Mouse (Mus musculus) ovary, postnatal 10 days (tissue): ENCODE results near the gene Cspg5.

ENCODE experiments used
- DNase-seq: peaks from one replicate; pipeline ENCODE4 v3.0.0; 2022; ENCODE audit warnings: low spot score

Cspg5 gene

GRCm38 (mm10) chr9:110255407-110256019, 11.9 kb downstream of the Cspg5 start:
- no peak for DNase-seq

DNA sequence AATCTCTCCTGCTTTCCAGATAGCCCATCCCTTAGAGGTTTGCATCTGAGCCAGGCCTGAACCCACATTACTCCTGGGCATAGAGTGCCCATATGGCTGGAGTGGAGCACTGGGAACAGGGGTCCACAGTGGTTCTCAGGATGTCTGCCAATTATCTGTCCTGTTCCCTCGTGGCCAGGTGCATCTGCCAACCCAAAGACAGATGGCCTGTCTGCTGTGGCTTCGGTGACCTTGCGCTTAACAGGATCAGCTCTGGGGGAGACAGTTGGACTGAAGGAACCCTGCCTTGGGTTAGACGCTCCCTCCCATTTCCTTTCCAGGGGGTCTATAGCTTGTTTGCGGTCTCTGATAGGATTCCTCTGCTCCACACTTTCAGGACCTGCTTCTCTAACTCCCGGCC, 15.1 kb downstream of the Cspg5 start:
- no peak for DNase-seq

- no peak for DNase-seq
Observed at GRCm38 (mm10) chr9:110259118-110259517, 15.5 kb downstream of the Cspg5 start.

DNA sequence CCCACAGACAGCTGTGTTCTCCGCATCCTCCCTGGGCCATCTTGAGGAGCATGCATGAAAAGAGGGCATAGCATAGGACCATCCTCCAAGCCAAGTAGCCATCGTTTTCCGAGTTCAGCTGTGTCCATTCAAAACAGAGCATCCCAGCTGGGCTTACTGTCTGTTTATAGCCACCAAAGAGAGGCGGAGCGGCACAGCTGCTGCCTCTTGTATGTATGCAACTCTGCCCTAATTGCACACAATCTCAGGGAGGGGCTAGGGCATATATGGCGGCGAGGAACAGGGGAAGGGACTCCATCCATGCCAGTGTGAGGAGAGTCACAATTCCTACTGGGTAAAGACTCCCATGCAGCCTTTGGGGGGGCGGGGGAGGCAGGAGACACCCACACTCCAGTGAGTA, 19.6 kb downstream of the Cspg5 start:
- DNase-seq, result no peak

GRCm38 (mm10) chr9:110264991-110265390, 21.4 kb downstream of the Cspg5 start:
- no peak for DNase-seq

DNA sequence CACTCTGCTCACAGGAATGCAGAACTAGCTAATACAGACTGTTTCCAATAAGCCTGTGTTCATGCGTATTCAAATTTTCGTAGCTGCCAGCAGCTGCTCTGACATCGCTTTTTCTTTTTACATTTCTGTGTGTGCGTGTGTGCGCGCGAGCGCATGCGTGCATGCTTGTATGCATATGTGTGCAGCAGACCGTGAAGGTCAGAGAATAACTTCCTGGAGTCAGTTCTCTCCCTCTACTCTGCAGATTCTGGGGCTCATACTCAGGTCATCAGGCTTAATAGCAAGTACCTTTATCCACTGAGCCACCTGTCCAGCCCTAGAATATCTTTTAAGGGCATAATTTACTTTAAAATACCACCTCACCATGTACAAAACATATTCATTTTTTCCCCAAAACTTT, 24.8 kb downstream of the Cspg5 start:
- no peak for DNase-seq

DNA sequence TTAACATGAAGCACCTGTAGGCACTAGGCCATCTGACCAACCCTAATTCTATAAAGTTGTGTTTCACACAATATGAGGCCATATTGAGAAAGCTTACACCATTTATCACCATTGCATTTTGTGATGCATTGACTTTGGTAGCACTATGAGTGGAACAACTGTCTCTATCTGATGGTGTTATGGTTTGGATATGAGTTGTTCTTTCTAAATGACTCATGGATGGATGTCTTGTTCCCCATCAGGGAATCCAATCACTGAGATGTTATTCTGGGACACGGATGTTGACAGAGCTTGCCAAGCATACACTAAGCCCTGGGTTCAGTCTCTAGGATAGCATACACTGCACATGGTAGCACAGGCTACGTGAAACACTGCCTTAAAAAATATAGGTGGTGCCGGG, 28.7 kb downstream of the Cspg5 start:
- DNase-seq, result no peak

DNA sequence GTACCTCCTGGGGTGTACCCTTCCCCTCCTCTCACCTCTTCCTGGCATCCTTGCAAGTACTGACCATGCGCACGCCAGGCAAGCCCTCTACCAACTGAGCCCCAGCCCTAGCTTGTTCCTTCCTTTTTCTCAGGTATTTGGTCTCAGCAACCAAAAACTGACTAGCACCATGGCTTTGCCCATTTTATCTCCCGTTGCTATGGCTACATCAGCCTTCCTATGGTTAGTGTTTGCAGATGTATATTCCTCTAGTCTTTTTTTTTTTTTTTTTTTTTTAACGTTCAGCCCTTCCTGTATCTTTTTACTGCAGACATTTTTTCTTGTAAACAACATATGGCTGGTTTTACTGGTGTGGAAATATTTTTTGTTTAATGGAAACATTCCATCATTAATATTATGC, 29.9 kb downstream of the Cspg5 start:
- DNase-seq, result no peak

GRCm38 (mm10) chr9:110275882-110276281, 32.3 kb downstream of the Cspg5 start:
- no peak for DNase-seq

- DNase-seq, result no peak
Observed at GRCm38 (mm10) chr9:110277431-110277881, 33.9 kb downstream of the Cspg5 start.

- no peak for DNase-seq
Observed at GRCm38 (mm10) chr9:110284075-110284697, 40.6 kb downstream of the Cspg5 start.

DNA sequence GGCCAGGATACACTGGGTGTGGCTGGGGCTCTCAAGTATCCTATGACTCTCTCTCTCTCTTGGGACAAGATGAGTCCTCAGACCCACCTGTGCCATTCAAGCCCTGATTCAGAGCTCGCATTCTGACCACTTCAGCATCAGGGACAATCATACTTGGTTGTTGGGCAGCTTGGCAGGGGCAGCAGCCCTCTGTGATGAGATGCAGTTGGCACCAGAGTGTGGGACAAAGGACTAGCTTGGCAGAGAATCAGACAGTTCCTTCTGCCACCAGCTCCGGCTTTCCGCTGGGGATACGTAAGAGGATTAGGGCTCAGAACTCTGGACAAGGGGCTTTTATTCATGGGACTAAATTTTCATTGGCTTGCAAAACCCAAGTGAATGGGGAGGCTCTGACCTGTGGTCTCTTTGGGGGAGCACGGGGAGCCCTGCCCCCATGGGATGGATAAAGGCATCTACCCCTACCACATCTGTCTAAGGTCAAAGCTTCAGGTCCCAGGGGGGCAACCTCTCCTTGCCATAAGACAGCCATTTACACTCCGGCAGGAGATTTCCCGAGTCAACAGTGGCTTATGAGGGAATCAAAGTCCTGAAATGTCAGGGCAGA, 43.8 kb downstream of the Cspg5 start:
- no peak for DNase-seq

DNA sequence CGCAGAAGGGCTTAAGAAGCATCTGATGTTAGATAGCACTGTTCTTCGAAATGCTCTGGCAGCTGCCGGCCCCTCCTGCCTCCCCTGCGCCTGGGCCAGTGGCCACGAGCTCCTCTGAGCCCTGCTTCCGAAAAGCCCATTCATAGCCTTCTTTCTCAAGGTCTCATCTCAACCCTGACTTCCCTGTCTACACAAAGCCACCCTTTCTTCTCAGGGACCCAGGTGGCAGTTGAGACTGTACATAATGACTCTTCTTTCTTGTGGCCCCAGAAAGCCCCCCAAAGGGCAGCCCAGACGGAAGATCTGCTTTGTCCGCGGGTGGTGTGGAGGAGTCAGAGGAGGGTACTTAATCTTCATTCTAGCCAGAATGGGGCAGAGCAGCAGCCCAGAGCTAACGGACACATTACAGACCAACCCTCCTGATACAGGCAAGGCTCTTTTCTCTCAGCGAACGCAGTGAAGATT, 49.7 kb downstream of the Cspg5 start:
- DNase-seq, result no peak

GRCm38 (mm10) chr9:110293873-110294415, 50.4 kb downstream of the Cspg5 start:
- DNase-seq, result no peak

DNA sequence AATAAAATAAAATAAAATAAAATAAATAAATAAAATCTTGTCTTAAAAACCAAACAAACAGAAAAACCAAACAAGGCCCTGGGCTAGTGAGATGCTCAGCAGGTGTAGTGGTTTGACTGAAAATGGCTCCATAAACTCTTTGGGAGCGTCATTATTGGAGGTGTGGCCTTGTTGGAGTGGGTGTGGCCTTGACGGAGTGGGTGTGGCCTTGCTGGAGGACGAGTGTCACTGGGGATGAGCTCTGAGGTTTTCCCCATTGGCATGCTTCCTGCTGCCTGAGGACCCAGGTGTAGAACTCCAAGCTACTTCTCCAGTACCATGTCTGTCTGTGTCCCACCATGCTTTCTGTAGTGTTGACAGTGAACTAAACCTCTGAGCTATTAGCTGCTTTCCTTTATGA, 51.2 kb downstream of the Cspg5 start:
- DNase-seq, result no peak

DNA sequence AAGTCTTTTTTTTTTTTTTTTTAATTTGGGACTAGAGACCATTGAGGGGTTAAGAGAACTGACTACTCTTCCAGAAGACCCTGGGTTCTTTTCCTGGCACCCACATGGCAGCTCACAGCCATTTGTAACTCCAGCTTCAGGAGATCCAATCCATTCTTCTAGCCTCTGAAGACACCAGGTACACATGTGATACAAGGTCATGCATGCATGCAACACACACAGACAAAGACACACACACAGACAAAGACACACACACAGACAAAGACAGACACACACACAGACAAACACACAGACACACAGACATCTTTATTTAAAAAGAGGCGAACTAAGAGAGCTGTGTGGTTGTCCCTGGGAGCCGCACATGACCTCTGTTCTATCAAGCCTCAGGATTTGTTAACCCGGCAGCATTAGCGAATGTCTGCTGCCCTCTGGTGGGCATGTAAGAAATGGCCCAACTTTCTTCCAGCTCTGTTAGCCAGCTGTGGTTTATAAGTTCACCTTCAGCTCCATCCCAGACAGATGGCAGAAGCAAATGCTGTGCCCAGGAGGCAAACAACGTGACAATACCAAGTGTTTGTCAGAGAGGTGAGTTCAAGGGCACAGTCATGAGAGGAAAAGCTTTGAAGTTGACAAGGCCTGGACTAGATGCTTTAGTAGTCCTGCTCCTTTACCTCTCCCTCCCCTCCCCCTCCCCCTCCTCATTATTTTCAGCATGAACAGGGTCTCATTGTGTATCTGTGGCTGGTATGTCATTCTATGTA, 53.5 kb downstream of the Cspg5 start:
- peak; percentile 58 for DNase-seq

GRCm38 (mm10) chr9:110304516-110304915, 60.9 kb downstream of the Cspg5 start:
- no peak for DNase-seq

DNA sequence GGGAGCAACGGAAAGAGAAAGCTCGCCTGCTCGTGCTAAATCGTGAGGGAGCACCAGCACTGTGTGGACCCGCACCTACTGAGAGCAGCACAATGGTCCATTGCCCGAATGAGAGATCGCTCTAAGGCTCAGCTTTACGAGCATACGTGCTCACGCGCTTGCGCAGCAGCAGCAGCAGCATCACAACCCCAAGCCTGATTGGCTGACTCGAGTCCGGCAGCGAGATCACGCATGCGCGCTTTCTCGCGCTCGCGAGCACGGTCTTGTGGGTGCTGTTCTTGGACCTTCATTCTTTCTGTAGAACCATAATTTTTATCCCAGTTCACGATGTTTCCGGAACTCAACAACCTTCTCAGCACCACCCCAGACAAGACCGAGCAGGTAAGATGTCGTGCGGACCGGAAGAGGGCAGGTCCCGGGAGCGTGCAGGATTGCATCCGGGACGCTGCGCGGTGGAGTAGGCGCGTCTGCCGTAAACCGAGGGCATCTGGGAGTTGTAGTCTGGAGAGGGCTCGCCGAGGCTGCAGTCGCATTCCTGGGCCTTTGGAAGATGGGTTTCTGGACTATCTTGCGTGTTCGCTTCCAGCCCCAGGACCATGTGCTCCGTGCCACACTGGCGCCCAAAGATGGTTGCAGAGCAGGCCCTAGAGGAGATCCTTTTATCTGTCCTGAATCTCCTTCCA, 61.5 kb downstream of the Cspg5 start, which contains the start of gene Elp6:
Elp6 (plus strand) TSS at position 205 of the 683 bp plus-strand sequence.
- DNase-seq, result peak; percentile 83

GRCm38 (mm10) chr9:110306371-110306770, 62.8 kb downstream of the Cspg5 start:
- DNase-seq, result no peak
